Mouse (Mus musculus) heart, postnatal 0 days (tissue): ENCODE results near the gene Vrk3.

Experiments
- CTCF ChIP-seq: IDR thresholded peaks from 2 replicates; pipeline ENCODE4 v1.5.1; 2016; ENCODE audit warnings: antibody characterized with exemption, control low read depth, low read depth
- EP300 ChIP-seq: IDR thresholded peaks from 2 replicates; pipeline ENCODE4 v1.6.1; 2016; ENCODE audit warnings: antibody characterized with exemption, low read depth

DNA sequence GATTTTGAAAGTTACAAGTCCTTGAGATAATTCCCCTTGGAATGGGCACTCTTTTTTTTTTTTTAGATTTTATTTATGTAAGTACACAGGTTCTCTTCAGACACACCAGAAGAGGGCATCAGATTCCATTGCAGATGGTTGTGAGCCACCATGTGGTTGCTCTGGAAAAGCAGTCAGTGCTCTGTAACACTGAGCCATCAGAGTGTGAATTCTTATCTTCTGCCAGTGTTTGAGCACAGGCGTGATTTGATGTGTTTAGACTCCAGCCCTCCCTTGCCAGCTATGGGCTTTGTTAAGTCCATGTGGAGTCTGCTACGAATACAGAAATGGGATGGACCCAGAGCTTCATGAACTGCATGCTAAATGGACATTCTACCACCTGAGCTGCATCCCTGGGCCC lies 70.0 kb downstream of the Vrk3 start:
- TF ChIP-seq CTCF (no peak), EP300 (no peak)
